Mouse (Mus musculus) hindbrain, embryonic 14.5 days (tissue): ENCODE results near the gene Tmem223. TPM values are rescaled to one million over a fixed set of nuclear protein-coding genes. Genes with fewer than 3 reads are reported as not detected.
A peak's percentile ranks its signal among the peaks of the same experiment; 100 is the strongest.
"Not testable (repeated sequence)": the region's sequence is repeated elsewhere in the genome, so short reads cannot be mapped to it uniquely, and the experiment has no call there.

Experiments used
- ATAC-seq: fragments of 200-750 bp; cut with Nextera tagmentation; 2 replicates; pipeline ENCODE4 v1.8.0; 2017; ENCODE audit warnings: moderate number of reproducible peaks, mild to moderate bottlenecking, moderate TSS enrichment, moderate library complexity; ENCODE audit not compliant: low FRiP score
- DNase-seq: peaks from one replicate; pipeline ENCODE4 v3.0.0-alpha.2; 2015; ENCODE audit warnings: low spot score
- H3K27ac ChIP-seq: fragments of 300-500 bp; sonication (generic); 2 replicates; pipeline ENCODE4 v1.5.1; 2014; ENCODE audit warnings: mild to moderate bottlenecking, moderate library complexity
- H3K27me3 ChIP-seq: fragments of 300-500 bp; sonication (generic); 2 replicates; pipeline ENCODE4 v1.6.1; 2014; ENCODE audit warnings: mild to moderate bottlenecking, low read length, mixed read lengths; ENCODE audit not compliant: control insufficient read depth, insufficient read depth
- H3K36me3 ChIP-seq: fragments of 300-500 bp; sonication (generic); replicated peaks from 2 replicates; pipeline ENCODE4 v1.6.1; 2014; ENCODE audit not compliant: control insufficient read depth, insufficient read depth
- H3K4me1 ChIP-seq: fragments of 300-500 bp; sonication (generic); replicated peaks from 2 replicates; pipeline ENCODE4 v1.6.1; 2014; ENCODE audit warnings: antibody characterized with exemption, low read length, mixed read lengths; ENCODE audit not compliant: control insufficient read depth, insufficient read depth
- H3K4me2 ChIP-seq: fragments of 300-500 bp; sonication (generic); replicated peaks from 2 replicates; pipeline ENCODE4 v1.6.1; 2014; ENCODE audit warnings: mild to moderate bottlenecking, moderate library complexity
- H3K4me3 ChIP-seq: fragments of 300-500 bp; sonication (generic); replicated peaks from 2 replicates; pipeline ENCODE4 v1.5.1; 2014; ENCODE audit warnings: mild to moderate bottlenecking, low read length
- H3K9ac ChIP-seq: fragments of 300-500 bp; sonication (generic); 2 replicates; pipeline ENCODE4 v1.6.1; 2014
- H3K9me3 ChIP-seq: fragments of 300-500 bp; sonication (generic); 2 replicates; pipeline ENCODE4 v1.6.1; 2016; ENCODE audit warnings: low read length; ENCODE audit not compliant: control insufficient read depth
- WGBS: fragments of 180-500 bp; shearing (Covaris S2); extraction: QIAGEN DNeasy Blood & Tissue Kit; methylation state at CpG from one replicate; pipeline ENCODE4 v1.1.7; 2014; 5-methylcytosine and 5-hydroxymethylcytosine counted together
- polyA plus RNA-seq: library from polyadenylated mRNA; unstranded; fragments of >200 nt; fragmentation: Nextera tagmentation; extraction: Ambion mirVana; gene quantifications from 2 replicates; pipeline ENCODE4 v1.2.1, GENCODE M21; 2014

Tmem223 gene
- polyA plus RNA-seq, 1 experiment from 2014 or later = 273 TPM

GRCm38 (mm10) chr19:8726609-8727390 lies 44.0 kb upstream of the Tmem223 start:
- Histone ChIP-seq H3K4me3 (no peak overlapping the region), H3K9me3 (no peaks in the 10 kb centered on the region), H3K27me3 (no peaks in the 10 kb centered on the region), H3K9ac (no peak overlapping the region), H3K4me1 (peaks cover 20% of the 10 kb centered on the region), H3K36me3 (peaks cover 29% of the 10 kb centered on the region), H3K27ac (no peak overlapping the region), H3K4me2 (no peak overlapping the region)
- no peak for DNase-seq
- ATAC-seq = no peak
- 15% methylated on average over 3 of the region's 3 CpGs for WGBS

GRCm38 (mm10) chr19:8727495-8728114 lies 43.2 kb upstream of the Tmem223 start:
- Histone ChIP-seq H3K9ac (no peak overlapping the region), H3K4me1 (peaks cover 14% of the 10 kb centered on the region), H3K27ac (no peak overlapping the region), H3K4me2 (no peak overlapping the region), H3K9me3 (no peaks in the 10 kb centered on the region), H3K36me3 (peaks cover 29% of the 10 kb centered on the region), H3K4me3 (no peak overlapping the region), H3K27me3 (no peaks in the 10 kb centered on the region)
- no peak for ATAC-seq
- DNase-seq = no peak
- WGBS = 31% methylated on average over 5 of the region's 5 CpGs

- not testable (repeated sequence) for H3K4me3 ChIP-seq, ATAC-seq, DNase-seq, H3K9ac ChIP-seq, H3K9me3 ChIP-seq, H3K27me3 ChIP-seq, H3K27ac ChIP-seq, H3K4me2 ChIP-seq
- peaks cover 14% of the 10 kb centered on the region for H3K4me1 ChIP-seq
- H3K36me3 ChIP-seq = peaks cover 29% of the 10 kb centered on the region
- WGBS = 53% methylated on average over 3 of the region's 3 CpGs
Measured at GRCm38 (mm10) chr19:8728335-8729099, 42.3 kb upstream of the Tmem223 start.

GRCm38 (mm10) chr19:8734334-8734733 lies 36.5 kb upstream of the Tmem223 start:
- 82% methylated on average over 3 of the region's 3 CpGs for WGBS
- H3K9ac ChIP-seq = no peak overlapping the region
- H3K9me3 ChIP-seq = no peaks in the 10 kb centered on the region
- H3K27me3 ChIP-seq = no peaks in the 10 kb centered on the region
- H3K36me3 ChIP-seq = peaks cover 16% of the 10 kb centered on the region
- no peak overlapping the region for H3K4me2 ChIP-seq
- no peak overlapping the region for H3K27ac ChIP-seq
- no peak overlapping the region for H3K4me3 ChIP-seq
- DNase-seq = no peak
- H3K4me1 ChIP-seq = 0 out of 2 replicates have a peak, but pooled peaks cover 6% of the 10 kb centered on the region
- ATAC-seq = no peak

GRCm38 (mm10) chr19:8735389-8736159 lies 35.2 kb upstream of the Tmem223 start, which contains the start of gene Wdr74:
TSS of gene Wdr74 (plus strand) at chr19:8735827.
- ATAC-seq (peak; percentile 93), DNase-seq (peak; percentile 98)
- Histone ChIP-seq H3K27ac (peak within 1 kb of the TSS; percentile 80), H3K9ac (peak within 1 kb of the TSS; percentile 81), H3K4me1 (0 out of 2 replicates have a peak, but pooled peaks cover 7% of the 10 kb centered on the region), H3K9me3 (no peaks in the 10 kb centered on the region), H3K4me2 (peak within 1 kb of the TSS; percentile 96), H3K4me3 (peak within 1 kb of the TSS; percentile 83), H3K36me3 (peaks cover 28% of the 10 kb centered on the region), H3K27me3 (no peaks in the 10 kb centered on the region)
- WGBS = under 1% methylated on average over 32 of the region's 32 CpGs

- Histone ChIP-seq H3K9ac (peak overlapping the region; percentile 81), H3K27ac (peak overlapping the region; percentile 58)
- ATAC-seq = 0 out of 2 replicates have a peak, but pooled peaks have one; percentile 29
Measured at GRCm38 (mm10) chr19:8736160-8736467, 34.7 kb upstream of the Tmem223 start.

GRCm38 (mm10) chr19:8738911-8739310 lies 31.9 kb upstream of the Tmem223 start:
- ATAC-seq (no peak), DNase-seq (no peak)
- no peak overlapping the region for H3K4me3 ChIP-seq
- no peaks in the 10 kb centered on the region for H3K27me3 ChIP-seq
- no peak overlapping the region for H3K9ac ChIP-seq
- H3K4me2 ChIP-seq = no peak overlapping the region
- 92% methylated on average over 7 of the region's 7 CpGs for WGBS
- peaks cover 41% of the 10 kb centered on the region for H3K36me3 ChIP-seq
- peaks cover 28% of the 10 kb centered on the region for H3K4me1 ChIP-seq
- no peak overlapping the region for H3K27ac ChIP-seq
- H3K9me3 ChIP-seq = no peaks in the 10 kb centered on the region

More at GRCm38 (mm10) chr19:8736160-8736467, 34.7 kb upstream of the Tmem223 start:
- peak overlapping the region; percentile 96 for H3K4me2 ChIP-seq
- H3K4me1 ChIP-seq = 0 out of 2 replicates have a peak, but pooled peaks cover 12% of the 10 kb centered on the region
- WGBS = 4% methylated on average over 11 of the region's 11 CpGs
- peaks cover 30% of the 10 kb centered on the region for H3K36me3 ChIP-seq
- no peaks in the 10 kb centered on the region for H3K27me3 ChIP-seq
- H3K9me3 ChIP-seq = no peaks in the 10 kb centered on the region
- DNase-seq = no peak
- H3K4me3 ChIP-seq = peak overlapping the region; percentile 83

- H3K36me3 ChIP-seq = peaks cover 48% of the 10 kb centered on the region
- 91% methylated on average over 6 of the region's 6 CpGs for WGBS
Measured at GRCm38 (mm10) chr19:8739646-8740045, 31.1 kb upstream of the Tmem223 start.

More at GRCm38 (mm10) chr19:8739646-8740045, 31.1 kb upstream of the Tmem223 start:
- Histone ChIP-seq H3K4me3 (no peak overlapping the region), H3K4me2 (no peak overlapping the region), H3K27me3 (no peaks in the 10 kb centered on the region), H3K4me1 (peaks cover 28% of the 10 kb centered on the region), H3K27ac (no peak overlapping the region), H3K9ac (no peak overlapping the region), H3K9me3 (no peaks in the 10 kb centered on the region)
- DNase-seq (no peak), ATAC-seq (no peak)
